Mouse (Mus musculus) small intestine, adult 2 months (tissue): Measurements from ENCODE around the gene Zfp637. TPM values are rescaled to one million over a fixed set of nuclear protein-coding genes. Genes with fewer than 3 reads are reported as not detected.
"Not testable (repeated sequence)": the region's sequence is repeated elsewhere in the genome, so short reads cannot be mapped to it uniquely, and the experiment has no call there.

ENCODE experiments used
- H3K27ac ChIP-seq: fragments of 200-500 bp; 2 replicates; pipeline ENCODE4 v1.5.1; 2012; ENCODE audit warnings: low read depth, low read length, control low read depth, inconsistent platforms; ENCODE audit not compliant: insufficient read depth
- H3K27me3 ChIP-seq: fragments of 200-500 bp; 2 replicates; pipeline ENCODE4 v1.6.1; 2012; ENCODE audit warnings: mild to moderate bottlenecking, moderate library complexity, low read length, inconsistent platforms; ENCODE audit not compliant: control insufficient read depth, insufficient read depth
- H3K36me3 ChIP-seq: fragments of 200-500 bp; 2 replicates; pipeline ENCODE4 v1.6.1; 2012; ENCODE audit warnings: mild to moderate bottlenecking, low read length, control low read depth, inconsistent platforms; ENCODE audit not compliant: control insufficient read depth, insufficient read depth
- H3K4me1 ChIP-seq: fragments of 200-500 bp; 2 replicates; pipeline ENCODE4 v1.6.1; 2012; ENCODE audit warnings: low read length, inconsistent platforms, mixed read lengths; ENCODE audit not compliant: control insufficient read depth, insufficient read depth, insufficient read length
- H3K4me3 ChIP-seq: fragments of 200-500 bp; 2 replicates; pipeline ENCODE4 v1.5.1; 2012; ENCODE audit warnings: low read depth, mild to moderate bottlenecking, control low read depth, inconsistent platforms, low read length, moderate library complexity
- CTCF ChIP-seq: fragments of 200-500 bp; IDR thresholded peaks from 2 replicates; pipeline ENCODE4 v1.5.1; 2012; ENCODE audit warnings: low read depth, mild to moderate bottlenecking, control low read depth, inconsistent platforms, low read length, moderate library complexity, mixed read lengths; ENCODE audit not compliant: insufficient replicate concordance, insufficient read length; ENCODE audit errors: extremely low read depth
- POLR2A ChIP-seq: fragments of 200-500 bp; IDR thresholded peaks from 2 replicates; pipeline ENCODE4 v1.6.1; 2012; ENCODE audit warnings: low read depth, mild to moderate bottlenecking, control low read depth, inconsistent platforms, low read length, moderate library complexity
- WGBS: fragments of 180-500 bp; shearing (Covaris S2); methylation state at CpG from one replicate; pipeline ENCODE4 v1.1.7; 2018; 5-methylcytosine and 5-hydroxymethylcytosine counted together
- polyA plus RNA-seq: library from polyadenylated mRNA; depleted of rRNA; stranded (reverse); fragments of >200 nt; gene quantifications from 2 replicates; pipeline ENCODE4 v1.2.3, GENCODE M21; 2012

The Zfp637 gene
- polyA plus RNA-seq, 1 experiment = 15.9 TPM

DNA sequence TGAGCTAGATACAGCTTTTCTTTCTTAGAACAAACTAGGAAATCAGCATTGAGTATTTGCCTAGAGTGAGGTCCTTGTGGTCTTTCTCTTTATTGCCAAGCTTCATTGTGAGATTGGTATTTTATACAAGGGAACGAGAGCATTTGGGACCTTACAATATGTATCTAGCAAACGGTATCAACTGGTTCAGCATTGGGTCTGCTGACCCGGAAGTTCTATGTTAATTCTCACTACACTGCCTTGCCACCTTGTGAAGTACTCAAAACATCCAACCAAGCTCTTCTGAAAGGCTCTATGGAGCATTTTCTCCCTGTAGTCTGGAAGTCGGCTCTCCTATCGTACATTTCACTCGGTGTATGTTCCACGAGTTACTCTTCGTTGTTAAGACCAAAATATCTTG is 22.8 kb downstream of the Zfp637 start:
- Histone ChIP-seq H3K36me3 (no peaks in the 10 kb centered on the region), H3K27me3 (no peaks in the 10 kb centered on the region), H3K27ac (no peak overlapping the region), H3K4me3 (no peak overlapping the region), H3K4me1 (peaks cover 10% of the 10 kb centered on the region)
- TF ChIP-seq POLR2A (no peak), CTCF (no peak)
- 90% methylated on average over 8 of the region's 8 CpGs for WGBS

DNA sequence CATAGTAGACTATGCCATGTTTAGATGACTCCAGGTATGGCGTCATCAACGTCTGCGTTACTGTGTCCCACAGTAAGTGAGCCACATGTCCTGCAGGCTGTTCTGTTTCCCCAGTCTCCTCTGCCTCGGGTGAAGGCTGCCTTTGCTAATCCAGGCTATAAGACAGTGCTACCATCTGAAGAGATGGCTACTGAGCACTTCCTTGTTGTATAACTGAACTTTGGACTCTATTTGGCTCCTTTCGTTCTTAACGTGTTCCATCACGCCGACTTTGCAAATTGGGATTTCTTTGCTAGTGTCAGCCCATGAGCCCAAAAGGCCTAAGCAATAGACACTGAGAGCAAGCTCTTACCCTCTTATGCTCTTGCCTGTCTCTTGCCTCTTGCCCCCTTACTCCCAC is 27.2 kb downstream of the Zfp637 start:
- Histone ChIP-seq H3K4me1 (peaks cover 9% of the 10 kb centered on the region), H3K27me3 (no peaks in the 10 kb centered on the region), H3K27ac (peak overlapping the region; percentile 42; the same call in 1 of the 2 replicates), H3K36me3 (peaks cover 2% of the 10 kb centered on the region; the same call in 1 of the 2 replicates), H3K4me3 (peak overlapping the region; percentile 25; the same call in 1 of the 2 replicates)
- no peak for TF ChIP-seq CTCF
- TF ChIP-seq POLR2A = no peak
- 48% methylated on average over 8 of the region's 8 CpGs for WGBS

DNA sequence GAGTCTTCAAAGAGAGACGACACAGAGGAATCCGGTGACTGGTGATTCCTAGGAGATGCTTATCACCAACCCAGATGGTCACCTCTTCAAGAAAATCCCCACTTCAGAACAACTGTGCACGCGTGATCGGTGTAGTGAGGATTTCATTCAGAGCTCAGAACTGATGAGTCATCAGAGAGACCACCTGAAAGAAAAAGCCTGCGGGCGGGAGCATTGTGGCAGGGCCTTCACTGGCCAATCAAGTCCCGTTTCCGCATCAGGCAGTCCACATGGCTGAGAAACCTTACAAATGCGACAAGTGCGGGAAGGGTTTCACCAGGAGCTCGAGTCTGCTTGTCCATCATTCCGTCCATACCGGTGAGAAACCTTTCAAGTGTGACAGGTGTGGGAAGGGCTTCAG is 30.1 kb downstream of the Zfp637 start:
- peaks cover 2% of the 10 kb centered on the region; the same call in 1 of the 2 replicates for H3K36me3 ChIP-seq
- no peak overlapping the region for H3K4me3 ChIP-seq
- no peak for TF ChIP-seq CTCF
- TF ChIP-seq POLR2A = no peak
- H3K27me3 ChIP-seq = no peaks in the 10 kb centered on the region
- peaks cover 12% of the 10 kb centered on the region; the same call in 1 of the 2 replicates for H3K4me1 ChIP-seq
- WGBS = 84% methylated on average over 14 of the region's 14 CpGs
- no peak overlapping the region for H3K27ac ChIP-seq

DNA sequence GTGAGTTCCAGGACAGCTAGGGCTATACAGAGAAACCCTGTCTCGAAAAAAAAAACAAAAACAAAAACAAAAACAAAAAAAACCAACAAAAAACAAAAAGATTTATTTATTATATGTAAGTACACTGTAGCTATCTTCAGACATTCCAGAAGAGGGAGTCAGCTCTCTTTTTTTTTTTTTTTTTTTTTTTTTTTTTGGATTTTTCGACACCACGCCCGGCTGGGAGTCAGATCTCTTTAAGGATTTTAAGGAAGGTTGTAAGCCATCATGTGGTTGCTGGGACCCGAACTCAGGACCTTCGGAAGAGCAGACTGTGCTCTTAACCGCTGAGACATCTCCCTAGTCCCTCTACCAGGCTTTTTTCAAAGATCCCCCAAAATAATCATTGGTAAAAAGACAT is 32.5 kb downstream of the Zfp637 start:
- H3K27me3 ChIP-seq, H3K36me3 ChIP-seq, H3K27ac ChIP-seq, H3K4me3 ChIP-seq, H3K4me1 ChIP-seq: not testable (repeated sequence)
- 88% methylated on average over 7 of the region's 7 CpGs for WGBS

DNA sequence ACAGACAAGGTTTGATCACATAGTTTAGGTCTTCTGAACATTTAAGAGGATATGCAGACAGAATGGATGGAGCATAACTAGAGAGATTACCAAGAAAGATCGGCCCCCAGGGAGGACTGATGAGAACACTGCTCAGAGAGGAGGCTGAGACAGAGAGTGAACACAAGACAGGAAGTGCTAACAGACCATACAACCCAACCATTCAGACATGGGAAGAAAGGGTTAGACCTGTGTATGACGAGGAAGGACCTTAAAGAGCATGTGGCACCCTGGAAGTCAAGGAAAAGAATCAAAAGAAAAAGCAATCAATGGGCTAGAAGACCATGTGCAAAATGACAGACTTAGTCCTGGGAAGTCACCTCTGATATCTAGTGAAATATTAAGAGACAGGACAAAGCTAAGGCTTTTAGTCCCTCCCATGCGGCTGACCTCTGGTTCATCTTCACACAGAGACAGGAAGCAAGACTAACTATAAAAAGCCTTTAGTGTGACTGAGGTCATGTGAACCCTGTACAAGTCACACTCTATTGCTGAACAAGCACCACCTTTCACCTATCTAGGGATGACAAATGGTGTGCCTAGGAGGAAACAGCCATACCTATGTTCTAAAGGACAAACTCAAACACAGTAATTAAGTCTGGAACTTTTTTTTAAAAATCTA is 33.8 kb downstream of the Zfp637 start:
- 65% methylated on average over 3 of the region's 3 CpGs for WGBS
- no peaks in the 10 kb centered on the region for H3K27me3 ChIP-seq
- TF ChIP-seq CTCF = no peak
- no peak for TF ChIP-seq POLR2A
- peaks cover 5% of the 10 kb centered on the region; the same call in 1 of the 2 replicates for H3K4me1 ChIP-seq
- H3K4me3 ChIP-seq = no peak overlapping the region
- peak overlapping the region; percentile 68 for H3K27ac ChIP-seq
- peaks cover 2% of the 10 kb centered on the region; the same call in 1 of the 2 replicates for H3K36me3 ChIP-seq

DNA sequence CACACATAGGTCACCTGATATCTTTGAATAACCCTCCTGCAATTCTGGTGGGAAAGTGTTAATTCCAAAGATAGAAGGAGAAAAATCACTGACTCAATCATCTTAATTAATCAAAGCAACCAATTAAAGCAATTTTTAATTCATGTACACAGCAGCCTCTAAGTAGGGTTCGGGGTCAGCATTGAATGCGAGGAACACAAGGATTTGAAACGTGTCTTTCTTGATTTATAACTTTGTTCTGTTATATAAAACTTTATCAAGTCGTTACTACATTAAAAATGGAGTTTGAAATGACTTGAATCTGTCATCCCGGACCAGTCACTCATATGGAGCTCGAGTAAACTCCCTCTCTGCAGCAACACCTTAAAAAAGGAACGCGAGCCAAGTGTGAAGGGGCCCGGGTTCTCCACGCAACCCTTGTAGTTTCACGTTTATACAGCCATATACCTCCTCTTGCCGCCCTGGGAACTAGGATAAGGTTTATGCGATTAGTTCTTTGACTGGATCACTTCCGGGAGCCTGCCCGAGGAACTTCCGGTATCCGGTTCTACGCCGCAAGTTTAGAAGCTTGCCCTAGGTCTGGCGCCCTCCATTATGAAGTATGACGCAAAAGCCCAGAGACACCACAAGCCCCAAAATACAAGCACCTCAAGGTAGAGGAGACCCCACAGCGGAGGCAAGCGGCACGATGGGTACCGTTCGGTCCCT is 37.9 kb downstream of the Zfp637 start:
- Histone ChIP-seq H3K27ac (peak overlapping the region; percentile 99), H3K4me1 (peaks cover 12% of the 10 kb centered on the region; the same call in 1 of the 2 replicates), H3K36me3 (no peaks in the 10 kb centered on the region), H3K27me3 (no peaks in the 10 kb centered on the region), H3K4me3 (peak overlapping the region; percentile 72)
- 7% methylated on average over 26 of the region's 26 CpGs for WGBS
- TF ChIP-seq POLR2A (no peak), CTCF (no peak)

DNA sequence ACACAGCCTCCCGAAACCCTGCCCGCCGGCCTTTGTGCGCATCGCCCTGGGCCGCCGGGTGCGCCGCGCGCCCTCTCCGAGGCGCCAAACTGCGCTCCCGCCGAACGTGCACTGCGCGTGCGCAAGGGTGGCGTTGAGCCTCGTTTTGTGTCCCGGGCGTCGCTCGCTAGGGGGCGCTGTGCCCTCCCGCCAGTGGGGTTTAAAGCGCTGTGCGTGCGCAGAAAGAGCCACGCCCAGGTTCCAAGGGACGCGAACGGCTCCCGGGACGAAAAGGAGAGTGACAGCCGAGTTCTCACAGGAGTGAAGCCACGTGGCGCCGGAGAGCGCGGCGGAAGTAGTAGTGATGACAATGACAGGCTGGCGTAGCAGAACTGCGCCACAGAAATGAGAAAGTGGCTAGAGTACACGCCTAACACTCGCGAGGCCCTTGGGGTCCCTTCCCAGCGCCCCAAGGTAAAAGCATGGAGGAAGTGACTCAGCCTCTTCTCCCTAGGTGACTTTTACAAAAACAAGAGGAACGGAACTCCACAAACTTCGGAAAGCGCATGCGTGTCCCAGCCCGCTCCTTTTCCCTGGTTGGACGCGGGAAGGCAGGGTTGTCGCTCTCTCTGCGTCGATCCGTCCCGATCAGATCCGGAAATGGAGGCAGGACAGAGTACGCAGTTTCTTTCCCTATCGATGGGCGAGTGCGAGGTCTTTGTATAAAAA is 38.6 kb downstream of the Zfp637 start:
- TF ChIP-seq POLR2A (peak; percentile 72), CTCF (peak; percentile 95)
- Histone ChIP-seq H3K27ac (peak overlapping the region; percentile 99), H3K4me1 (peaks cover 9% of the 10 kb centered on the region; the same call in 1 of the 2 replicates), H3K27me3 (no peaks in the 10 kb centered on the region), H3K4me3 (peak overlapping the region; percentile 72), H3K36me3 (no peaks in the 10 kb centered on the region)
- WGBS = under 1% methylated on average over 67 of the region's 67 CpGs
